Comparison of ENCODE assay signal across 14 mouse cellular contexts in genomic region chr7:112117501-112117900, GRCm38 (mm10). TPM values are rescaled to one million over a fixed set of nuclear protein-coding genes. Genes with fewer than 3 reads are reported as not detected.
DNase-seq lines count a peak whose midpoint lies in the region; ATAC-seq and TF ChIP-seq lines count a peak whose summit lies in the region.
"Had no signal": no experiment of that assay in that cellular context is flagged by ENCODE, and none has a peak within 500 bp of the region (broad histone marks: within the 10 kb centered on the region; RNA-seq: fewer than 3 reads in every experiment).

No protein-coding gene starts in this region.

- H3K36me3 ChIP-seq in forebrain, embryonic 16.5 days (ENCODE audit: control insufficient read depth, insufficient read depth), result no peaks in the 10 kb centered on the region
- peaks cover 14% of the 10 kb centered on the region; the same call in 1 of the 2 replicates for H3K36me3 ChIP-seq in forebrain, embryonic 14.5 days (ENCODE audit: control insufficient read depth, insufficient read depth, low read length)
- H3K36me3 ChIP-seq in hindbrain, embryonic 10.5 days, result peaks cover 12% of the 10 kb centered on the region
- peaks cover 14% of the 10 kb centered on the region; the same call in 1 of the 2 replicates for H3K36me3 ChIP-seq in hindbrain, embryonic 12.5 days

- H3K9ac ChIP-seq in forebrain, embryonic 16.5 days (replicated peaks; ENCODE audit: low read depth, low read length), result no peak overlapping the region
- no peak overlapping the region for H3K9ac ChIP-seq in forebrain, embryonic 14.5 days (ENCODE audit: low read length)
- no peak overlapping the region for H3K9ac ChIP-seq in hindbrain, embryonic 12.5 days
- H3K9ac ChIP-seq: forebrain, embryonic 12.5 days; heart, embryonic 12.5 days; hindbrain, embryonic 14.5 days had no signal

- no peaks in the 10 kb centered on the region; the same call in none of the 2 replicates for H3K4me1 ChIP-seq in forebrain, embryonic 16.5 days (replicated peaks; ENCODE audit: control insufficient read depth, insufficient read depth, low read length)
- H3K4me1 ChIP-seq in forebrain, embryonic 14.5 days (ENCODE audit: control insufficient read depth, insufficient read depth, low read length), result no peaks in the 10 kb centered on the region
- peaks cover 26% of the 10 kb centered on the region for H3K4me1 ChIP-seq in hindbrain, embryonic 10.5 days (replicated peaks)
- H3K4me1 ChIP-seq in hindbrain, embryonic 12.5 days, result peaks cover 13% of the 10 kb centered on the region

- no peaks in the 10 kb centered on the region for H3K9me3 ChIP-seq in forebrain, embryonic 16.5 days (ENCODE audit: control insufficient read depth, low read length)
- H3K9me3 ChIP-seq in forebrain, embryonic 14.5 days (replicated peaks; ENCODE audit: control insufficient read depth, low read length), result no peaks in the 10 kb centered on the region
- no peaks in the 10 kb centered on the region for H3K9me3 ChIP-seq in hindbrain, embryonic 10.5 days
- H3K9me3 ChIP-seq in hindbrain, embryonic 12.5 days (replicated peaks), result no peaks in the 10 kb centered on the region
- H3K9me3 ChIP-seq: forebrain, embryonic 12.5 days had no signal

- H3K4me3 ChIP-seq in forebrain, embryonic 16.5 days (replicated peaks; ENCODE audit: low read length), result no peak overlapping the region
- H3K4me3 ChIP-seq in forebrain, embryonic 14.5 days (ENCODE audit: low read depth, low read length), result no peak overlapping the region
- no peak overlapping the region for H3K4me3 ChIP-seq in hindbrain, embryonic 10.5 days
- H3K4me3 ChIP-seq in hindbrain, embryonic 12.5 days, result no peak overlapping the region
- H3K4me3 ChIP-seq in left cerebral cortex, adult 2 months, result no peak overlapping the region
- H3K4me3 ChIP-seq: forebrain, embryonic 12.5 days; heart, embryonic 12.5 days had no signal

- intact Hi-C loops in left cerebral cortex, adult 2 months (cut with DNase I), result no loop called here

- WGBS in forebrain, embryonic 16.5 days, result 77% methylated on average over 7 of the region's 7 CpGs
- 81% methylated on average over 7 of the region's 7 CpGs for WGBS in forebrain, embryonic 14.5 days
- WGBS in hindbrain, embryonic 10.5 days, result 84% methylated on average over 7 of the region's 7 CpGs
- WGBS in hindbrain, embryonic 12.5 days, result 87% methylated on average over 7 of the region's 7 CpGs

- no peak overlapping the region for H3K4me2 ChIP-seq in forebrain, embryonic 16.5 days (ENCODE audit: low read length)
- H3K4me2 ChIP-seq in forebrain, embryonic 14.5 days (ENCODE audit: low read length), result no peak overlapping the region
- H3K4me2 ChIP-seq in hindbrain, embryonic 12.5 days (replicated peaks), result no peak overlapping the region
- H3K4me2 ChIP-seq: forebrain, embryonic 12.5 days; heart, embryonic 12.5 days; hindbrain, embryonic 14.5 days had no signal

- H3K27ac ChIP-seq in forebrain, embryonic 16.5 days (ENCODE audit: low read length), result no peak overlapping the region
- no peak overlapping the region for H3K27ac ChIP-seq in forebrain, embryonic 14.5 days (ENCODE audit: low read depth, low read length)
- 0 out of 2 replicates have a peak overlapping the region, but pooled peaks have one; percentile 31 for H3K27ac ChIP-seq in hindbrain, embryonic 10.5 days
- no peak overlapping the region for H3K27ac ChIP-seq in hindbrain, embryonic 12.5 days
- H3K27ac ChIP-seq in left cerebral cortex, adult 2 months, result peak overlapping the region; percentile 5; the same call in 1 of the 2 replicates
- H3K27ac ChIP-seq: forebrain, embryonic 12.5 days; hindbrain, embryonic 14.5 days had no signal

- no peaks in the 10 kb centered on the region for H3K27me3 ChIP-seq in forebrain, embryonic 16.5 days (replicated peaks; ENCODE audit: control insufficient read depth, insufficient read depth, low read length)
- H3K27me3 ChIP-seq in forebrain, embryonic 14.5 days (replicated peaks; ENCODE audit: control insufficient read depth, insufficient read depth, low read length), result no peaks in the 10 kb centered on the region
- H3K27me3 ChIP-seq in hindbrain, embryonic 10.5 days (ENCODE audit: insufficient read depth, poor library complexity, severe bottlenecking), result no peaks in the 10 kb centered on the region
- no peaks in the 10 kb centered on the region for H3K27me3 ChIP-seq in hindbrain, embryonic 12.5 days
- H3K27me3 ChIP-seq: forebrain, embryonic 12.5 days; heart, embryonic 12.5 days had no signal

- no peak for DNase-seq in forebrain, embryonic 14.5 days (ENCODE audit: low spot score)
- DNase-seq in hindbrain, embryonic 10.5 days (ENCODE audit: low spot score), result no peak
- DNase-seq in left cerebral cortex, adult 2 months (ENCODE audit: extremely low spot score in 1 of 2, low spot score in 2 of 2), result no peak
- DNase-seq in left cerebral cortex, adult 9 months (ENCODE audit: low spot score in 2 of 2), result no peak
- no peak for DNase-seq in right cerebral cortex, adult 2 months (ENCODE audit: low spot score in 2 of 2)
- DNase-seq: adrenal gland, adult 8-10 months; cerebellum, adult 2 months; gastrocnemius, postnatal 10 days had no signal

- no peak for TF ChIP-seq CTCF in left cerebral cortex, adult 2 months (IDR thresholded peaks at IDR 0.05)

- ATAC-seq in forebrain, embryonic 16.5 days, result 0 out of 2 replicates have a peak, but pooled peaks have one; percentile 19
- ATAC-seq in forebrain, embryonic 14.5 days, result no peak
- ATAC-seq in hindbrain, embryonic 12.5 days (ENCODE audit: low FRiP score), result no peak
- ATAC-seq: intestine, embryonic 16.5 days had no signal

RNA-seq across cellular contexts. Expression of gene Dkk3, which starts 41.4 kb away (rescaled TPM):
- 22.0 and 29.9 TPM in 2 replicates for polyA plus RNA-seq in forebrain, embryonic 16.5 days (2015; fragmentation: Nextera tagmentation; extraction: Ambion mirVana)
- 22.9 and 24.7 TPM in 2 replicates for polyA plus RNA-seq in forebrain, embryonic 14.5 days (2014; fragmentation: Nextera tagmentation; extraction: Ambion mirVana)
- 7.3 and 9.0 TPM in 2 replicates for polyA plus RNA-seq in hindbrain, embryonic 10.5 days (2016; fragmentation: Nextera tagmentation; extraction: Ambion mirVana)
- 25.3 and 30.2 TPM in 2 replicates for polyA plus RNA-seq in hindbrain, embryonic 12.5 days (2016; fragmentation: Nextera tagmentation; extraction: Ambion mirVana)
- 100 to 1,000 TPM; 164 to 198 TPM for total RNA-seq in left cerebral cortex, adult 2 months (2021)

Comparison
In these comparisons a context has a peak if more than half of its experiments do, and no peak if none do; other contexts are left out.
1. H3K27ac ChIP-seq: peak in hindbrain, embryonic 10.5 days (single experiment) and left cerebral cortex, adult 2 months (single experiment); none in forebrain, embryonic 16.5 days (single experiment), forebrain, embryonic 14.5 days (single experiment) and hindbrain, embryonic 12.5 days (single experiment).